Mouse (Mus musculus): Measurements from ENCODE around the gene Abhd15.

Abhd15 gene

DNA sequence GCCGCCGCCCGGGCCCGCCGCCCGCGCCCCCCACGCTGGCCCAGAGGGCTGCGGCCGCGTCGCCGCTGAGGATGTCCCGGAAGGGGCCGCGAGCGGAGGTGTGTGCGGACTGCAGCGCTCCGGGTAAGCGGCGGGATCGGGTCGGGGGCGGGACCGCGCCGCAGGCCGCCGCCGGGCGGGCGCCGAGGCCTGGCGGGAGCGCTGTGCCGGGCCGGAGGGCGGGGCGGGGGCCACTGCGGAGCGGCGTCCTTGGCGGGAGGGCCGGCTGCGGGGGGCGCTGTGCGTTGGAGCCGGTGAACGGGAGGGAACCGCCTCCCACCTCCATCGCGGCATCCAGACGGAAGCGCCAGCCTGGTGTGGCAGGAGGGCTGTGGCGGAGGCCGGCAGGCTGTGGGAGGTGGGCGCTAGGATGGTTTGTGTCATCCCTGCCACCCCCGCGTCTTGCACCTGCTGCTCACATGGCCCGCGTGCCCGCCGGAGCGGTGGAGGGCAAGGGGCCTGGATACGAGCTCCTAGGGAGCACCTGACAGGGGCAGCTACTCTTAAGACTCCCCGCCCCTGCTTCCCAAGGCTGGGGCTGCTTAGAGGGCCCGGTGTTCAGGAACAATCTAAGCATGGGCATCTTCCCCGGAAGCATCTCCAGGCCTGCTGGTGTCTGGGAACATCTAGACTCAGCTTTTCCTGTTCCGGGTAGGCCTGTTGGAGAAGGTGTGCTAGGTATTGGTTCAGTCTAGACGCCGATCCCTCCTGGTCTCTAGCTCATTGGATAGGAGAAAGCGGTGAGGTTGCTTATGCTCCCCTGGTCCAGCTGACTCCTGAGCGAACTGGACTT is 21.2 kb upstream of the Abhd15 start, which contains the start of gene Git1:
Gene Git1, plus strand, starts transcription at position 51 of the 832 bp plus-strand sequence.
- DNase-seq: peak; percentile 54 to 76

DNA sequence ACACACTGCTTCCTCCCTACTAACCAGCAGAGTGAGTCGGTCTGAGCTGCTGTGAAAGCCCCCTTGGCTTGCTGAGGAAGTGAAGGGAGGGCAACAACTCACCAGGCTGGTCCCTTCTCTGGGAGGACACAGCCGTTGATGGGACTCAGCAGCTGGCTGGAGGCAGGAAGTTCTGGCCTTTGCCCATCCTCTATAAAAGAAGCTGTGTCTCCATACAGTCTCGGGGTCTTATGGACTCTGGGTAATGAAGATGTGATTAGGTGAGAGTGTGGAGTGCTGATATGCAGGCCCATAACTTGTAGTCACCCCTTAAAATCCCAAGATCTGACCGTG is 20.6 kb upstream of the Abhd15 start:
- no peak for DNase-seq

DNA sequence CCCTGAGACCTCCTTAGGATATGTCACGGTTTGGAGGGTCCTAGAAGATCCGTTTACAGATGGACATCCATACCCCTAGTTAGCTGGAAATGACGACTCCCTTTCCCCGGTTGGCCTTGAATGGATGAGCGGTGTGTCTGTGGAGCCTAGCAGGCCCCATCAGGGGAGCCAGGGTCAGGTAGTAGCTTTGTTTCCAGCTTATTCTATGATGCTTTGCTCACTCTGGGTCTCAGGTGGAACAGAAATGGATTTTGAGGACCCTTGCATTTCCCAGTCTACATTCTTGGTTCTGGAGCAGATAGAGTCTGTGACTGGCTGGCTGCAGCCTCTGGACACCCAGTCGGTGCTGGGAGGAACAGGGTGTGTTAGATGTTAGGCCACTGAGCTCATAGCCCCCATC is 20.1 kb upstream of the Abhd15 start:
- no peak for DNase-seq

DNA sequence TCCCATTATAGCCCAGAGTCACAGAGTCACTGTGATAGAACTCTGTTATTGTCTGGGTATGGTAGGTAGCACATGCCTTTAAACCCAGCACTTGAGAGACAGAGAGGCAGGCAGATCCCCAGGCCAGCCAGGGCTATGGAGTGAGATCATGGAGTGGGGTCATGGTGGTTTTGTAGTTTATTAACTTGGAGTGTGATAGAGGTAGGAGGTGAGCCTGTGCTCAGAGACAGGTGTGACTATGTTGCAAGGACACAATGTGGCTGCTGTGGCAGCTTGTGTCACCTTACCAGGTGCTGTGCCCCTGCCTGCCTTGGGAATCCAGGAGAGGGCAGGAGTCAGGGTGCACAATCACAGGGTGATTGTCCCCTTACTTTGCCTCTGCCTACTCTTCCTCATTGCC is 19.4 kb upstream of the Abhd15 start:
- DNase-seq: no peak

DNA sequence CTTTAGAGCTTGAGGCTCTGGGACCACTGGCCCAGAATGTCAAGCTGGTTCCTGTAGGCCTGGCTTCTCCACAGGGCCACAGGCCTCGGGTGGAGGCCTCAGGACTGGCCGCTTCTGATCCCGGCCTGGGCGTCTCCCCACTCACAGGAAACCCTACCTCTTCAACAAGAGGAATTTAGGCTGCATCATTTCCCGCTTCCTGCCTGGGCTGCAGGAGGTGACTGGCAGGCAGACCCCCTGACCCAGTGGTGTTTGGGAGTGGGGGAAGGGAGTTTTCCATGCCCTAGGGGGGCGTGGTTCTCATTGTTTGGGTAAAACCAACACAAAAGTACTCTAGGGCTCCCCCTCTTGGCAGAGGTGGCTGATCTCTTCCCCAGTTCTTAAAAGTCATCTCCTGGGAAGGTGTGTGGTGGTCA is 17.6 kb upstream of the Abhd15 start:
- DNase-seq: peak; percentile 86 to 89

DNA sequence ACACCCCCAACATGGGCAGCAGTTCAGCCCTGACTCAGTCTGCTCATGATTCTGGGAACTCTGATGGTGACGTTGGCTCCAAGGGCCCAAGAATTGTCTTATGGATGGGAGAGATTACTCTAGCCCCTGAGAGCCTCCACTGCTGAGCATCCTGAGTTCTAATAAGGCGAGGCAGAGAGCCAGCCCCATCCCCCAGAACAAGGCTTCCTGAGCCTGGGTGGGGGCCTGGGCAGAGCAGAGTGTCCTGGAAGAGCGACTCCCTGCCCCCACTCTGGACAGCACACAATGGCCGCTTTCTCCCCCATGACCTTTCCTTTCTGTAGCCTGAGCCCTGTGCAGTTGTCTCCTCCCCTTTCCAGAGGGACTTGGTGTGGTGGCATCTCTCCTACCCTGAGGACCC is 17.1 kb upstream of the Abhd15 start:
- peak; percentile 47 to 81 for DNase-seq

DNA sequence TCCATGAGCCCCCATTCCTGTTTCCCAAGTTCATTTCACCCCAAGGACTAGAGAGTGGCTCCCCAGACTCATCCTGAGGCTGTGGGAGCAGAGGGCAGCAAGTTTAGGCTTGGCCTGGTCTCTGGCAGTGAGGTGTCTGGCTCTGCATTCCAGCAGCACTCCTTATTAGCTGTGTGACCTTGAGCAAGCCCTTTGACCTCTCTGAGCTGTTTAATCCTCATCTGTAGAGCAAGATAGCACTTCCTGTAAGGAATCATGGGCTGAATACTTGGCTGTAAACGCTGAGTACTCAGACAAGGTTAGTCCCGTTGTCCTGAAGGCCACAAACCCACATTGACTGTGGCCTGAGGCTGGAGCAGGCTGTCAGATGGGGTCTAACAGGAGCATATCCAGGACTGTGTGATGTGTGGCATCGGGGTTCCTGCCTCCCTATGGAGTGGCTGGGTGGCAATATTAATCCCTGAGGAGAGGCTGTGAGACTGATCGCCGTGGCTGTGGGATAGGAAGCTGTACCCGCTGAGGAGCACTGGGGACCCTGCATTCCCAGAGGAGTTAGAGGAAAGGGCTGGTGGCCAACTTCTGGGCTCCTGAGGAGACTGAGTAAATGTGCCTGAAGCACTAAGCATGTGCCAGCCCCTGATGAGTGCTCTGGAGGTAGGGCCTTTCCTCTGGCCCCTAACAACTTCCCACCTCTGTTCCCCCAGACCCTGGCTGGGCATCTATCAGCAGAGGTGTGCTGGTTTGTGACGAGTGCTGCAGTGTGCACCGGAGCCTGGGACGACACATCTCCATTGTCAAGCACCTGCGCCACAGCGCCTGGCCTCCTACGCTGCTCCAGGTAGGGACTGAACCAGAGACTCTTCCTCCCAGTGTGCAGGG is 16.4 kb upstream of the Abhd15 start:
- DNase-seq: peak in 1 of 2 experiments; percentile 40

DNA sequence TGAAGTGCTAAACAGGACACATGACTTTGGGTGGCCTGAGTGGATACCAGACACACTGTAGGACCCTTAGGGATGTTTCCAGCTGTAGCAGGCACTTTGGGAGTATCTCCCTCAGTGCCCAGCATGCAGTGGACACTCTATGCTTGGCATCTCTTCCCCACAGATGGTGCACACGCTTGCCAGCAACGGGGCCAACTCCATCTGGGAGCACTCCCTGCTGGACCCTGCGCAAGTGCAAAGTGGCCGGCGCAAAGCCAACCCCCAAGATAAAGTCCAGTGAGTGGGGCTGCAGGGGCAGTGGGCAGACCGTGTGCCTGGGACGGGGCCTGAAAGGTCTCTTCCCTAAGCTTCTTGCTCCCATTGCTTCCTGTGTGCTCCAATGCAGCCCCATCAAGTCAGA is 15.6 kb upstream of the Abhd15 start:
- DNase-seq: no peak

DNA sequence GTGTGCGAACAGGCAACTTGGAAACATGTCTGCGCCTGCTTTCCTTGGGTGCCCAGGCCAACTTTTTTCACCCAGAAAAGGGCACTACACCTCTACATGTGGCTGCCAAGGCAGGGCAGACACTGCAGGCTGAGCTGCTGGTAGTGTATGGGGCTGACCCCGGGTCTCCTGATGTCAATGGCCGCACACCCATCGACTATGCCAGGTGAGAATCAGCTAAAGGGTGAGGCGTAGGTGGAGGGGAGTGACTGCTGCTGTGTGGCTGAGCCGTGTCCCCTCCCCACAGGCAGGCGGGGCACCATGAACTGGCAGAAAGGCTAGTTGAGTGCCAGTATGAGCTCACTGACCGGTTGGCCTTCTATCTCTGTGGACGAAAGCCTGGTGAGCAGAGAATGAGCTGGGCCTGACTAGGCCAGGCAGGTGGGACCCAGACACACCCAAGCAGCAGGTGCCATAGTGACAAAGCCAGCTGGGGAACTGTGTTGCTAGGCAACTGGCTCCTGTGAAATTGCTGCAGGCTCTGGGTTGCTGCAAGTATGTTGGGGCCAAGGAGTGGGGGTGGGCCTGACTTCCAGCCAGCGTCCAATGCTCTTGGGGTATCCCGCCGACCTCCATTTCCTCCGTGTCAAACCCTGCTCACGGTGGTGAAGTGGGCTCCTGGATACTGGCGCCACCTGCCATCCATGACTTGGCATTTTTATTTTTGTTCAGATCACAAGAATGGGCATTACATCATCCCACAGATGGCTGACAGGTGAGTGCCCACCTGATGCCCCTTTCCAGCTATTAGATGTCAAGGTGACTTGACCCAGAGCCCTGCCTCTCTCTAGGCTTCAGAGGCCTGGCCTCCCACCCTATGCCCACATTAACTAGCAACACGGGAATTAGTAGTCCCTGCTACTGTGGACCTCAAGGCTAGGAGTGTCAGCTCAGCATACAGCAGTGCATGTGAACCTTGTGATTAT is 14.3 kb upstream of the Abhd15 start:
- peak in 1 of 2 experiments; percentile 49 for DNase-seq

DNA sequence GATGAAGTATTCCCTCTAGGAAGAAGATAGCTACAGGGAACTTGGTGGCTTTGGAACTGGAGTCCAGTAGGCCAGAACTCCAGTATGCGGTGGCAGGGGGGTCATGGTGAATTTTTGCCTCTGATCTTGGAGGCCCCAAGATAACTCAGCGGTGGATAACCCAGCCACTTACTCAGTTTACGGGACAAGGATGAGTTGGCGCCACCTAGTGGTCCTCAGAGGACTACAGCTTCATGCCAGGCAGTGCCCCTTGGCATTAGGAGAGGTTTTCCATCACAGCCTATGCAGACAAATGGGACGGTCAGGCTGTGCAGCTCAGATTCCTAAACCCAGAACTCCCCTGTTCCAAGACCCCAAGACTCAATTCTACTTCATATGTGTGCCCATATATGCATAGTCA is 13.5 kb upstream of the Abhd15 start:
- DNase-seq: peak; percentile 84 to 89

DNA sequence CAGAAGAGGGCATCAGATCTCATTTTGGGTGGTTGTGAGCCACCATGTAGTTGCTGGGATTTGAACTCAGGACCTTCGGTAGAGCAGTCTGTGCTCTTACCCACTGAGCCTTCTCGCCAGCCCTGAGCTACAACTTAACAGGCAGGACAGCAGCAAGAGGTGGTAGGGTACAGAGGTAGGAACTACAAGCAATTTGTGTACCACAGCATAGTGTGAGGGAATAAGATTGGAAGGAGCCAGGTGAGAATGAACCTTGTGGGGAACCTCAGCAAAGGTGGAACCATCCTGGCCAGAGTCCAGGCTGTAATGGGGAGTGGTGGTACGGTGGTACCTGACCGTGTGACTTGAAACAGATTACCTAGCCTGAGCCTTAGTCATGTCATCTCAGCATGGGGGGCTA is 12.9 kb upstream of the Abhd15 start:
- DNase-seq: no peak

DNA sequence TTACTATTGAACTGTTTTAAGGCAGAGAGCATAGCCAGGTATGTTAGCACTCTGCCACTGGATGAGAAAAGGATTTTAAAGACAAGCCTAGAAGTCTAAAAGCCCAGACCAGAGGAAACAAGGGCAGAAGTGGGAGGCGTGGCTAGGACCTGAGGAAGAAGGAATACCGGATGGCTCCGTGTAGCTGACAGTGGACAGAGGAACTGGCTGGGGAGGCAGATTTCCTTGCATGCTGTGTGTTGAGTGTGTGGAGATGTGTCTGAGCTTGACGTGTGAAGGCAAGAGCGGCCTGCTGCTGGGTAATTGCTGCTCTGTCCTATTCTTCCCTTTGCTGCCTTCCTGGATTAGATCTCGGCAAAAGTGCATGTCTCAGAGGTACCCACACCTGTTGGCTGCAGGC is 12.4 kb upstream of the Abhd15 start:
- no peak for DNase-seq

DNA sequence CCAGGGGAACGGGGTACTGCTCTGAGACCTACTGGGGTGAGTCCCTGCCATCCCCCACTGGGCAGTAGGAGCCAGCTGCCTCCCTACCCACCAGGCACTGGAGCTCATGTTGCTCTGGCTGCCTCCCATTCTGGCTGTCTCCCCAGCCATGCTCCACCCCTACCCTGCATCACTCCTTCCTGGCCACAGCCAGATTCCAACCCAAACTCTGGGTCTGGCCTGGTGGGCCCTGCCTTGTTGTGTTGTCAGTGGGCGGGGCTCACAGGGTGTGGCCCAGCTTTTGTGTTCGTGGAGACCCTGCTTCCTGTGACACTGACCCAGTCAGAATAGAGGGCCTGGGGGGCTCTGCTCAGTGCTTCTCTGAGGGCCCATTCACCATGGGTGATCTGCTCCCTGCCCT is 11.4 kb upstream of the Abhd15 start:
- DNase-seq: peak in 1 of 2 experiments; percentile 59

DNA sequence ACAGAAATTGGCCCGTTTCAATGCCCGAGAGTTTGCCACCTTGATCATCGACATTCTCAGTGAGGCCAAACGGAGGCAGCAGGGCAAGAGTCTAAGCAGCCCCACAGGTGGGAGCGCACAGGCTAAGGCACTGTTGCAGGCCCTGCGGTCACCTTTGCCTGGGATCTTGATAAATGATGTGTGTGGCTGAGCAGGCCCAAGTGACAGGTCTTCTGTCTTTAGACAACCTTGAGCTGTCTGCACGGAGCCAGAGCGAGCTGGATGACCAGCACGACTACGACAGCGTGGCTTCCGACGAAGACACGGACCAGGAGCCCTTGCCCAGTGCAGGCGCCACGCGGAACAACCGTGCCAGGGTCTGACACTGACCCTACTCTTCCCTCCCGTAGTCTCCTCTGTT is 10.5 kb upstream of the Abhd15 start:
- DNase-seq: no peak

DNA sequence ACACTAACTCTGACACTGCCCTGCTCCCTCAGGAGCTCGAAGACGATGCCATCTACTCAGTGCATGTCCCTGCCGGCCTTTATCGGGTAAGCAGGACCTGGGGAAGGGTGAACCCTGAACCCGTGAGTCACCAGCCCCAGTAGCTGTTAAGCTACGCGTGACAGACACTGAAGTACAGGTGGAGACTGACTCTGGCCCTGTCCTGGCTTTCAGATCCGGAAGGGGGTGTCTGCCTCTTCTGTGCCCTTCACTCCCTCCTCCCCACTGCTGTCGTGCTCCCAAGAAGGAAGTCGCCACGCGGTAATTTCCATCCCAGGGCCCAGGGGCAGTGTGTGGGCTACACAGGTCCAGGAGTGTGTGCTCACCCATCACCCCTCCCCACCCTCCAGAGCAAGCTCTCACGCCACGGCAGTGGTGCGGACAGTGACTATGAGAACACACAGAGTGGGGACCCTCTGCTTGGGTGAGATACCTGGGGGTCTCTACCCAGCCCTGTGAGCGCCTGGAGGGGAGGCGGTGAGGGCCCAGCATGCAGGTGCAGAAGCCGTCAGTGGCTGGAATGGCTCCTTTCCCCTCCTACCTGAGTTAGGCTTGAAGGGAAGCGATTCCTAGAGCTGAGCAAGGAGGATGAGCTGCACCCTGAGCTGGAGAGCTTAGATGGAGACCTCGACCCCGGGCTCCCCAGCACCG is 9.5 kb upstream of the Abhd15 start:
- DNase-seq: peak in 1 of 2 experiments; percentile 62

DNA sequence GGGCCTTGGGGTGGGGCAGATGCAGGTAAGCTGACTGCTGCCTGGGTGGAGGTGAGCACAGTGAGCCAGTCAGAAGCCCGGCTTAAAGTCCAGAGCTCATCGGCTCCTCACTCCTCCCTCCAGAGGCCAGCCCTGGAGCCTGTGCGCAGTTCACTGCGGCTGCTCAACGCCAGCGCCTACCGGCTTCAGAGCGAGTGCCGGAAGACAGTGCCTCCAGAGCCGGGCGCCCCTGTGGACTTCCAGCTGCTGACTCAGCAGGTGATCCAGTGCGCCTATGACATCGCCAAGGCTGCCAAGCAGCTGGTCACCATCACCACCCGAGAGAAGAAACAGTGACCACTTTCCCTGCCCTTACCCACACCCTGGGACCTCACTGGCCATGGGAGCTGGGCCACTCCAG is 8.6 kb upstream of the Abhd15 start:
- peak; percentile 67 to 93 for DNase-seq

DNA sequence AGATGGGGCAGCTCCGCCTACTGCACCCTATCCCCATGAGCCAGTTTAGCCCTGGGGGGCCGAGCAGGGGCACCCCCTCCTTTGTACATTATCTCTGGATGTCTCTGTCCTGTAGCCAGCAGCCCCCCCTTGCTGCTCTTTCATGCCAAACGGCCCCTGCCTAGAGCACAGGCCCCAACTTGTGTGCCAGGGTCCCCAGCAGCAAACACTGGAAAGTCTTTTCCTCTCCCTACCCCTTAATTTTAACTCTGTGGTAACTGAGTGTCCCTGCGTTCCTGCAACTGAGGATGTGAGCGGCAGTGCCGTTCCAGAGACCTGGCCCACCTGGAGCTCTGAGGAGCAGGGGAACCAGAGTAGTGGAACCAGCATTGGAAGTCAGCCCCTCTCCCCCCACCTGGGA is 8.0 kb upstream of the Abhd15 start:
- DNase-seq: peak in 1 of 2 experiments; percentile 37

DNA sequence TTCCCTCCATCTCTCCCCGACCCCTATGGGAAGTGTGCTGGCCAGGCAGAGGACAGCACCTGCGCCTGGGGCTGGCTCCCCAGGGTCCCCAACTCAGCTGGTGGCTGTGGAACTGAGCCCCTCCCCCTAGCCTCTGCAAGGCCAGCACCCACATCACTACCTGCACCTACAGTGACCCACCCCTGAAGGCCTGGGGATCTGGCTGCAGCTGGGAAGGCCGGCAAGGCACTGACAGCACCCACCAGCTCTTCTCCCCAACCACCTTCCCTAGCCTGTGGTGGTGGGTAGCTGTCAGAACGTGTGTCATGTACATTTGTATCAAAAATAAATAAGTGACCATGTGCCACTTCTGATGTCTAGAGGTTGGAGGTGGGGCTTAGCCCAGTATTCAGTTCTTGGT is 7.5 kb upstream of the Abhd15 start:
- peak in 1 of 2 experiments; percentile 54 for DNase-seq

DNA sequence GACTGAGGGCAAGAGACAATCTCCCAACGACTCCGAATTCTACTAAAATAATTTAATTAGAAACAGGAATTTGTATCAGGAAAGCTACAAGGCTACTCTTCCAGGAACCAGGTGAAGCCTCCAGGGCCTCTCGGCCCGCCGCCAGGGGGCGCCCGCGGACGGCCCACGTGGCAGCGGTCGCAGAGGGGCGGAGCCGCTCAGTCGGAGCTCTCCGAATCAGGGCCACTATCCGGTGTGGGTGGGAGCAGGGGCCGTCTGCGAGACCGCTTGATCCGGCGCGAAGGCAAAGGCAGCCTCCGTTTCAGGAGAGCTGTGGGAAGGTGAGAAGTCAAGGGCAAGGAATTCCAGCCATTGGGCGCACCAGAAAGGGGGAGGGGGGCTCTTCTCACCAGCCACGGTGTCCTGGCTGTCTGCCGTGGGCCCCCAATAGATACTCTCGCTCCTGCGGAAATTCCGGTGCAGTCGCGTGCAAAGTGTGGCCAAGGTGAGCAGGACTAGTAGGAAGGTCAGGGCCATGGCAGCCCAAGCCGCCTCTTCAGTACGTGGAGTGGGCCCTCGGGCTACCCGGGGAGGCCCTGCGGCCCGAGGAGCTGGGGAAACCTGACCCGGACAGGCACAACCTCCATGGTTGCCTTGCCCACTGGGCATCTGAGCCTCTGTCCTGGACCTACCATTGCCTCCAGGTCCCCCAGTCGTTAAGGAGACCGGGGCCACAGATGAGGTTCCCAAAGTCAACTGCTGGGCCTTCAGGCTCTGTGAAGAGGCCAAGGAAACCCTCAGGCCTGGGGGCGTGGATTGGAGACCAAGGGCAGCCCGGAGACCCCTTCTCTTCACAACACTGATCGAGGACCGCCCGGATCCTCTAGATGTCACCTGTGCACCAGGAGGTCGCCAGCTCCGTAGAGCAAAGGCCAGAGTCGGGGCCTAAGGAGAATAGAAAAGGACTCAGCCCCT is 6.6 kb upstream of the Abhd15 start:
- DNase-seq: peak; percentile 88 to 93

DNA sequence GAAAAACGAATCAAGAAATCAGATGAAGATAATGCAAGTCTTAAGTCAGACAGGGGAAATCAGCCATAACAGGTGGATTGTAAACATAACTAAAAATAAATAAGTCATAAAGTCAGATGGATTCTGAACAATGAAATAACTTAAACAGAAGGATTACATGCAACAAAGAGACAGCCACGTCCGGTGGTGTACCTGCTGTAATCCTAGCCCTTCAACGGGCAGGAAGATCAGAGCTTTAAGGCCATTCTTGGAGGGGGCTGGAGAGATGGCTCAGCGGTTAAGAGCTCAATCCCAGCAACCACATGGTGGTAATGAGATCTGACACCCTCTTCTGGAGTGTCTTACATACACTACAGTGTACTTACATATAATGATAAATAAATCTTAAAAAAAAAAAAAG is 3.6 kb upstream of the Abhd15 start:
- no peak for DNase-seq

All from kidney, postnatal 25 days (tissue).